Mouse (Mus musculus) brain, embryonic 18.5 days (tissue): ENCODE results near the gene Diras1.
A peak's percentile ranks its signal among the peaks of the same experiment; 100 is the strongest.
"Not testable (repeated sequence)": the region's sequence is repeated elsewhere in the genome, so short reads cannot be mapped to it uniquely, and the experiment has no call there.

Experiments used
- DNase-seq: peaks from one replicate; pipeline ENCODE4 v3.0.0-alpha.2; 2012; ENCODE audit warnings: low read depth, low spot score

Gene Diras1

DNA sequence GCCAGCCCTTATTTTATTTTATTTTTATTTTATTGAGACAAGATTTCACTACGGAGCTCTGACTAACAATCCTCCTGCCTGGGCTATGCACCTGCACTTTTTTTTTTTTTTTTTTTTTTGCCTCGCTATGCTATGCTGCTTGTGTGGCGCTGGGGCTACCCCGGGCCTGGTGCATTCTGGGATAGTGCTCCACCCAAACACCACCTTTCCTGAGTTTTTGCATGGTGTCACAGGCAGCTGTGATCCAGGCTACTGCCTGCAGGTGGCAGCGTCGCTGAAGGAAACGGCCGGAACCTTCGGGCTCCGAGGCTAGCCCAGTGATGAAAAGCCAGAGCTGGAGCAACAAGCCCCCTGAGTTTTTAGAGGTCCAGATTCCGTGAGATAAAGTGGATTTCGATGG, 26.7 kb downstream of the Diras1 start:
- DNase-seq = no peak

DNA sequence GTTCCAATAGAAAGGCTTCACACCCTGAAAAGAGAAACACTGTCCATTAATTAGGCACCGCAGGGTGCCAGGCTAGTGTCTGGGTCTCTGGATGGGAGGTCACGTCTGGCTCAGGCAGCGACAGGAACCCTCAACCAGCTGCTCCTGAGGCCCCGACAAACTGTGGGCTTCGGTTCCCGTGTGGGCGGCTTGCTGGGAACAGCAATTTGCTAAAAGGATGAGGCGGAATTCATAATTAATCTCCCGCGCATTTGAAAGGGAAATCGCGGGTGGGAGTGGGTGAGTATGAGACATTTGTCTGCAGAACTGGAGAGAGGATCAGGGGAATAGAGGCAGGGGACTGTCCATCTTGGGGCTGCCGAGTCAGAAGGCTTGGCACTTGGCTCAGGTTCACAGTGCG, 27.4 kb downstream of the Diras1 start:
- no peak for DNase-seq

DNA sequence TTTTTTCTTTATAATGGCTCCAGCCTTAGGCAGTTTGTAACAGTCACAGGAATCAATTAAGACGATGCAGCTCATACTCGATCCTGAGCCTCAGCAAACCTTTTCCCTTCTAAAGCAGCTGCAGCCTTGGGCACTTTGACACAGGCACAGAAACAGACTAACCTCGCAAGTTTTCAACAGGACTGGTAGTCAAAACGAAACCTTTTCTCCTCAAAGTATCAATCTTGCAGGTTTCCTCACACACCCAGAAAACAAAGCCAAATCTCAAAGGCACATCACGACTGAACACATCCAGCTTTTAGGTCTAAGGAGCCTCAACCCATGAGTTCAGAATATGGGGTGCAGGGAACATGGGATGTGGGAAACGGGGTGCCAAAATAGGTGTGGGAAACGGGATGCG, 28.1 kb downstream of the Diras1 start:
- DNase-seq = no peak

DNA sequence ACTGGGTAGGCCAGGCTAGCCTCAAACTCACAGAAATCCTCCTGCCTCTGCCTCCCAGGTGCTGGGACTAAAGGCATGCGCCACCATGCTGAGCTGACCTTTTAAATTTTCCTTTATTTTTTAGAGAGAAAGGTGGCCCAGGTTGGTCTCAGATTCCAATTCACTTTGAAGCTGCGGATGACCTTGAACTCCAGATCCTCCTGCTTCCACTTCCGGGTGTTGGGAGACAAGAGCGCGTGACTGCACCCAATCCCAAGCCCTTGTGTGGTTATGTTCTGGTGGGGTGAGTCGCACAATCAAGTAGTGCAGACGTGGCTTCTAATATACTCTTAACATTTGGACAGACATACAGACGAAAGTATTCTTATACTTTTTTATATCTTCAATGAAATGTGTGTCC, 29.0 kb downstream of the Diras1 start:
- DNase-seq = no peak

DNA sequence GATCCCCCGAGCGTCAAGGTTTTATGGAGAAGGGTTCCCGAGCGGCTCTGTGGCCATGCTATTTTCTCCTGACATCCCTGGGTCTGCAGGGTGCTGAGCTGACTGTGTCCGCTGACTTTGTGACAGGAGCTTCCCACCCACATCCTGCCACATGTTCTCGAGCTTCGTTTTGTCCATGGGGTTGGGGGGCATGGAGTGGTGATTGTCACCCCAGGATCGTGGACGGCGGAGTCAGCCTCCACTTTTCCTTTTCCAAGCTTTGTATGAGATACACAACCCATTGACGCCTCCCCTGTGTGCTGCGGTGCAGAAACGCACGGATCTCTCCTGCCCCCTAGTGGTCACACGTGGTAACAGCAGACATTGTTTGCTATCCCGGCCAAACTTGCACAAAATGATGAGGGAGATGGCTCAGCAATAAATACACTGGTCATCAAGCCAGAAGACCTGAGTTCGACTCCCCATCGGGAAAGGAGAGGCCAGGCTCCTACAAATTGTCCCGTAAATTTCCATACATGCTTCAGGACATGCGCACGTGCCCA, 30.3 kb downstream of the Diras1 start:
- DNase-seq = peak; percentile 43

DNA sequence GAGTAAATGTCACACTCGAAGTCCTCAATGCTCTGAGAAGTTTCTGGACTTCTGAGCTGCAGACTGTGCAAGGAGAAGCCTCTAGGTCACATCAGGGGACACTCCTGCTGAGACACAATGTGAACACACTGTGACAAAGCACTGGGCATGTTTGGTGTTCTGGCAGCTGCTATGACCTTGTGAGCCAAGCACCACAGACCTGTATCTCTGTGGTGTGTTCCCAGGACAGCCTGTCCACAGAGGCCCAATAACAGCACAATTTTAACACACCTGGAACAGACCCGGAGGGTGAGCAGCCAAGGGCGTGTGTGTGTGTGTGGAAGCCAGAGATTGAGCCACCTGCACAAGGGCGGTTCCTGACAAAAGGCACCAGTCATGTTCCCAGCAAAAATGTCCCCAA, 30.8 kb downstream of the Diras1 start:
- DNase-seq = no peak

- no peak for DNase-seq
These were observed 32.2 kb downstream of the Diras1 start for GRCm38 (mm10) chr10:80993276-80993675.

DNA sequence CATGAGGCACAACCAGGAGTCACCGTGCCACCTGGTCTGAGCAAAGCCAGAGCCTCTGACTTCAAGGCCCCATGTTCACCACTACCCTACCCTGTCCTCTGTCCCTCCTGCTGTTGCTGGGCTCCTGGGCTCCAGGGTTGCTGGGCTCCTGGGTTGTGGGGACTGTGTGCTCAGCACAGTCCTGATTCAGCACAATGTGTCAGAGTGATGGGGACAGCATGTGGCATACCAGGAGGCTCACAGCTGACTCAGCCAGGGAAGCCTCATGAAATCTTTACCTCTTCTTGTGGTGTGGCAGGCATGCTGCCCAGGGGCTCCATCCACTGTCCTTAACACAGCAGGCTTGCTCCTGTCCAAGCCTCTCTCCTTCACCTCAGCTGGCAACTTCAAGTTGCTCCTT, 33.5 kb downstream of the Diras1 start:
- DNase-seq = no peak

DNA sequence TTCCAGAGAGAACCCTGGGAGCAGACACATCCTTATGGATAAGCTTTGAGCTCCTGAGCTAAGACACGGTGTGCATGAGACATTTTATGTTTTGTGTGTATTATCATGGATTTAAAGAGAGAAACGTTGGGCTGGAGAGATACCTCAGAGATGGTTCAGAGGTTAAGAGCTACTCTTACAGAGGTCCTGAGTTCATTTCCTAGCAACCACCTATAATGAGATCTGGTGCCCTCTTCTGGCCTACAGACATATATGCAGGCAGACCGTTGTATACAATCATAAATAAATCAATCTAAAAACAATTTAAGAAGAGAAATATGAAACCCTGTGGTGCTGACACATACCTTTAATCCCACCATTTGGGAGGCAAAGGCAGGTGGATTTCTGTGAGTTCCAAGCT, 34.5 kb downstream of the Diras1 start:
- no peak for DNase-seq

DNA sequence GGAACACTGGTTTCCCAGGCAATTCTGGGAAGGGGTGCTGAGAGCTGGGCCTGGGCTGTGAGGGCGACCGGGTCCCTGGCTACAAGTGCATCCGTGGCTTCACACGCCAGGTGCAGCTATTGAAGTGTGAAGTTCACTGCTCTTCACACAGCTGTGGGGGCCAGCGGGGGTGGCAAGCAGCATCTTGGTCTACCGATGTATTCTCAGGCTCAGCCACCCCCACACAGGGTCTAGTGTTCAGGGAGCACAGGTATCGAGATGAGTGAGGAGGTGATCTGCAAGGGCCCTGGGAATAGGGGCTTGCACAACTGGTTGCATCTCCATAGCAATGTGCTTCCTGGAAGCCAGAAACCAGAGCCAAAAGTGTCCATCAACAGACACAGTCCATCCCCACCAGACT, 35.1 kb downstream of the Diras1 start:
- no peak for DNase-seq

DNA sequence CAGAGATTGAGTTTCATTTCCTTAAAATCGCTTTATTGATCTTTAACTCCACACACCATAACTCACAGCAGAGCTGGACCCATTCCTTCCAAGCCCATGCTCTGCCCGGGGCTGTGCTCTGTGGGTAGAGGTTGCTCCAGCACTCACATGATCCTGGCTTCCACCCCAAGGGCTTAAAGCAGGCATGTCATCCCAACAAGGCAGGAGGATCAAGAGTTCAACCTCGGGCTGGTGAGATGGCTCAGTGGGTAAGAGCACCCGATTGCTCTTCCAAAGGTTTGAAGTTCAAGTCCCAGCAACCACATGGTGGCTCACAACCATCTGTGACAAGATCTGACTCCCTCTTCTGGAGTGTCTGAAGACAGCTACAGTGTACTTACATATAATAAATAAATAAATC, 35.6 kb downstream of the Diras1 start:
- not testable (repeated sequence) for DNase-seq

GRCm38 (mm10) chr10:80989446-80989845, 36.0 kb downstream of the Diras1 start:
- DNase-seq = no peak

GRCm38 (mm10) chr10:80987709-80988441, 37.6 kb downstream of the Diras1 start:
- DNase-seq = no peak

- no peak for DNase-seq
These were observed 38.7 kb downstream of the Diras1 start for GRCm38 (mm10) chr10:80986754-80987153.

DNA sequence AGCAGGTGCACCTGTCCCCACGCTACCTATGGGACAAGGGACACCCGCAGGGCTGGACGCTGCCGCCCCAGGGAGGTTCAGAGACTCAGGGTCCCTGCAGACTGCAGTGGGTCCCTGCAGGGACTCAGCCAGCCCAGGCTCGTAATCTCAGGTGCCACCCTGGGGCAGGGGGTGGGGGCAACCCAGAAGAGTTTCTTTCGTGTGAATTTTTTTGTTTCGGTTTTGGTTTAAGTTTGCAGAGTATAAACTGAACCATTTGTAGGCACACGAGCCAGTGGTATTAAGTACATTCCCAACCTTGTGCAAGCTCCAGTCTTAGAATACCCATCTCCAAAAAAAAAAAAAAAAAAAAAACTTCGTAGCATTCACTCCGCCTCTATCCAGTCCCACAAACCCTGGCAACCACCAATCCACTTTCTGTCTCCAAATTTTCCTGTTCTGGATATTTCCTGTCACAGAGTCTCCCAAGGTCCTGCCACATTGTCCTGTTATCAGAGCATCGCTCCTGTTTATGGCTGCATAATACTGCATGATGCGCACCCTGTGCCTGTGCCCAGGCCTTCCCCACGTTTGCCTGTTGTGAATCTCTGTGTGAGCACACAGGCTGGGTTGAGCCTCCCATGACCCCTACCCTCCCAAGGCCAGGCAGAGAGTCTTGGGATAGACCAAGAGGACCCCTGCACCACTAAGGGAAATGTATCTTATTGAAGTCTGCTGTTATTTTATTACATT, 39.3 kb downstream of the Diras1 start:
- DNase-seq = no peak

- DNase-seq = no peak
These were observed 40.1 kb downstream of the Diras1 start for GRCm38 (mm10) chr10:80985241-80985969.

DNA sequence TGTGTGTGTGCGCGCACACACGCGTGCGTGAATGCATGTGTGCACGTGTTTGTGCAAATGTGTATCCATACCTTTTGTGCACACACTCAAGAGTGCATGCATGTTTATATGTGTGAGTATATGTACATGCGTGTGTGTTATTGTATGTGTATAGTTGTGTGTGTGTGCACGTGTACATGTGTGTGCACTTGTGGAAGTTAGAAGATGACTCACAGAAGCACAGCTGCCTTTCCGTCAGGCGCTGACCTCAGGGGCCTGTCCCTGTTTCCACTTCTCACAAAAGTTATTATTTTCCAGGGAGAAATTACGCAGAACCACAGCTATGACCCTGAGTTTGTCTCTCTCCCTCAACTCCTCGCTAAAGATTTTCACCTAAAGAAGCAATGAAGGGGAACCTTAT, 41.2 kb downstream of the Diras1 start:
- no peak for DNase-seq

GRCm38 (mm10) chr10:80982381-80982780, 43.1 kb downstream of the Diras1 start:
- no peak for DNase-seq

DNA sequence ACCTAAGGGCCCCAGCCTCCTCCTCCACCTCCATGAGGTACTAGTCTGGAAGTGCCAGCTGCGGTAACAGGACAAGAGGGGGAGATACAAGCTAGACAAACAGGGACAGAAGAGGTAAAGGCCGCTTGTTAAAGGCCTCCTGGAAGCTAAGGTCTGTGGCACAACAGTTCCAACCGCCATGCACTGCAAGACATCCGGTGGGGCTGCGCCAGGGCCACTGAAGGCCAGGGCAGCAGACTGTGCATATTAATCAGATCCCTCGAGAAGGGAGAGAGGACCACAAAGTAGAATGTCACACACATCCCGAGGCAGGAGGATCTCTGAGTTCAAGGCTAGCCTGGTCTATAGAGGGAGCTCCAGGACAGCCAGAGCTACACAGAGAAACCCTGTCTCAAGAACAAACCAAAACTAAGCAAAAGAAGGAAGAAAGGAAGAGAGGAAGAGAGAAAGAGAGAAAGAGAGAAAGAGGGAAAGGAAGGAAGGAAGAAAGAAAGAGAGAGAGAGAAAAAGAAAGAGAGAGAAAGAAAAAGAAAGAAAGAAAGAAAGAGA, 43.8 kb downstream of the Diras1 start:
- DNase-seq = no peak

GRCm38 (mm10) chr10:80975478-80975877, 50.0 kb downstream of the Diras1 start:
- no peak for DNase-seq

DNA sequence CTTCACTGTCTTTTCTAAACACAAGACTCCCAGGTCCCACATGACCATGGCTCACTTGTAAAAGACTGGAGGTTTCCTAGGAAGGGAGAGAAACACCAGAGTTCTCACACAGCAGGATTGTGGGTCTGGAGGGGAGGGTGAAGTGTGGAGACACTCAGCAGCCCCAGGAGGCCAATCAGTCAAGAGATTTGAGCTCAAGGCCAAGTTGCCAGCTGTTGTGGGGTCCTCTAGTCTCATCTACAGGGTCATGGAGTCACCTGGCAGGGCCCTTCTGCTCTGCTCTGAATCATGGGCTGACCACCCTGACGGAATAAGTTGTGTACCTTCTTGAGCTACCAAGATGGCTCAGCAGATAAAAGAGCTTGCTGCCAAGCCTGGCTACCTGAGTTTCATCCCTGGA, 51.7 kb downstream of the Diras1 start:
- no peak for DNase-seq
